Mouse (Mus musculus) spleen, adult 2 months (tissue): ENCODE measurements around the gene Dnajc1.

Source experiments
- CTCF ChIP-seq: fragments of 200-500 bp; IDR thresholded peaks from 2 replicates; pipeline ENCODE4 v1.5.1; 2011; ENCODE audit warnings: mild to moderate bottlenecking, inconsistent platforms; ENCODE audit not compliant: insufficient read depth, insufficient read length, insufficient replicate concordance; ENCODE audit errors: extremely low read depth
- POLR2A ChIP-seq: fragments of 200-500 bp; IDR thresholded peaks from 2 replicates; pipeline ENCODE4 v1.6.1; 2011; ENCODE audit warnings: low read depth, low read length, inconsistent platforms

- no peak for TF ChIP-seq CTCF
- no peak for TF ChIP-seq POLR2A
Measured at GRCm38 (mm10) chr2:18441871-18442270, 49.2 kb upstream of the Dnajc1 start.
